Mouse (Mus musculus) G1E (cell line): ENCODE measurements around the gene Gm15155.

ENCODE experiments used
- CTCF ChIP-seq: IDR thresholded peaks from 2 replicates; pipeline ENCODE4 v1.5.1; 2012; ENCODE audit warnings: low read depth, low read length, inconsistent platforms, mixed read lengths
- GATA1 ChIP-seq: IDR thresholded peaks from 2 replicates; pipeline ENCODE4 v1.6.1; 2012; ENCODE audit warnings: borderline replicate concordance, low read length, inconsistent platforms, mixed read lengths

DNA sequence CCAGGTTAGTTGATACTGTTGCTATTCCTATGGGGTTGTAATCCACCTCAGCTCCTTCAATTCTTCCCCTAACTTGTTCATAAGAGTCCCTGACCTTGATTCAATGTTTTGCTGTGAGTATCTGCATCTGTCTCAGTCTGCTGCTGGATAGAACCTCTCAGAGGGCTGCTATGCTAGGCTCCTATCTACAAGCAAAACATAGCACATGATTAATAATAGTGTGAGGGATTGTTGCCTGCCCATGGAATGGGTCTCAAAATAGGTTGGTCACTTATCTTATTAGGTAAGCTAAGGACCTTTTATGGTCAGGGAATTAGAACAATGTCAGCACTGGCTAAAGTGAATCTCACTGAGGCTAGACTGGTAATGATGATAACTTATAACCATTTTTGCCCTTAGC lies 547.0 kb downstream of the Gm15155 start:
- TF ChIP-seq CTCF (no peak), GATA1 (no peak)
